Mouse (Mus musculus): Measurements from ENCODE around the gene Mrpl49. TPM values are rescaled to one million over a fixed set of nuclear protein-coding genes. Genes with fewer than 3 reads are reported as not detected.

The Mrpl49 gene
- polyA plus RNA-seq, 1 experiment: 37.3 TPM

DNA sequence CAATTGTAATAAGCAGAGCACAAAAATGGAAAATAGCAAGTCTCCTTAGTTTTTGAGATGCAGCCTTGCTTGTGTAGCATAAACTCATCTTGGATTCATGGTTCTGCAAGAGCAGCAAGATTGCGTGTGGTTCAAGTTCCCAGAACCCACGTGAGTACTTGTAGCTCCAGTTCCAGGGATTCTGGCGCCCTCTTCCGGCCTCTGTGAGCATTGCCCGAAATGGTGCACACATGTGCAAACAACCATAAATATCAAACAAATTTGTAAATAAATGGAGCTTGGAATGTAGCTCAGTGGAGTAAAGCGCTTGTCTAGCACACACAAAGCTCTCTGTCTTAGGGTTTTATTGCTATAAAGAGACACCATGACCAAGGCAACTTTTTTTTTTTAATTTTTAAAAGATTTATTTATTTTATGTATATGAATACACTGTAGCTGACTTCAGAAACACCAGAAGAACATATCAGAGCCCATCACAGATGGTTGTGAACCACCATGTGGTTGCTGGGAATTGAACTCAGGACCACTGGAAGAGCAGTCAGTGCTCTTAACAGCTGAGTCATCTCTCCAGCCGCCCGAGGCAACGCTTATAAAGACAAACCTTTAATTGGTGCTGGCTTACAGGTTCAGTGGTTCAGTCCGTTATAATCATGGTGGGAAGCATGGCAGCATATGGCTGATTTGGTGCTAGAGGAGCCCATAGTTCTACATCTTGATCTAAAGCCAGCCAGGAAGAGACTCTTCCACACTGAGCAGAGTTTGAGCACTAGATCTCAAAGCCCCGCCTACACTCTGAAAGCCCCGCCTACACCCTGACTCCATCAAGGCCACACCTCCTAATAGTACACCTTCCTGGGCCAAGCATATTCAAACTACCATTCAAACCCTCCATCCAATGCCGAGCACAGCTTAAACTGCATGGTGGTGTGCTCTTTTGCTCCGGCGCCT, 39.2 kb downstream of the Mrpl49 start:
- no peaks in the 10 kb centered on the region for H3K27me3 ChIP-seq (replicated peaks; ENCODE audit: control insufficient read depth, insufficient read depth, low read length)
- H3K4me3 ChIP-seq (ENCODE audit: insufficient read depth, low read depth, low read length): no peak overlapping the region
- no peak overlapping the region for H3K27ac ChIP-seq (ENCODE audit: insufficient read depth, low read depth, low read length)
- DNase-seq: peak; percentile 93
- 26% methylated on average over 15 of the region's 15 CpGs for WGBS
- no peaks in the 10 kb centered on the region for H3K36me3 ChIP-seq (ENCODE audit: control insufficient read depth, insufficient read depth, low read length)
- TF ChIP-seq POLR2A (IDR thresholded peaks at IDR 0.05; ENCODE audit: low read depth, low read length) (no peak), CTCF (conservative IDR thresholded peaks at IDR 0.05; ENCODE audit: insufficient read depth, insufficient read length, low read depth, low read length) (peak; percentile 97; the same call in 1 of the 2 replicates)
- H3K4me1 ChIP-seq (ENCODE audit: control insufficient read depth, insufficient read depth, low read length): peaks cover 5% of the 10 kb centered on the region; the same call in 1 of the 2 replicates

DNA sequence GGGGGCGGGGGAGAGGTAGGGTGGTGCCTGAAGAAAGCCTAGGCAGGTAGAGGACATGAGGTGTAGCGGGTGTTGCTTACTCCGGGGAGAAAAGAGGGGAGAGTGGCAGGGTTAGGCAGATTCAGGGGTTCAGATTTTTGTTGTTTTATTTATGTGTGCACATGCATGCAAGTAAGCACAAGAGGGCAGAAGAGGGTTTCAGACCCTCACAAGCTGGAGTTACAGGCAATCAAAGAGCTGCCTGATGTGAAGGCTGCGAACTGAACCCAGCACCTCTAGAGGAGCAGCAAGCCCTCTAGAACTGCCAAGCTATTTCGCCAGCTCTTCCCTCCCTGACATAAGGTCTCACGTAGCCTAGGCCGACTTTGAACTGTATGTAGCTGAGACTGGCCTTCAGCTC, 41.1 kb downstream of the Mrpl49 start:
- Histone ChIP-seq H3K27me3 (replicated peaks; ENCODE audit: control insufficient read depth, insufficient read depth, low read length) (no peaks in the 10 kb centered on the region), H3K4me1 (ENCODE audit: control insufficient read depth, insufficient read depth, low read length) (peaks cover 5% of the 10 kb centered on the region; the same call in 1 of the 2 replicates), H3K27ac (ENCODE audit: insufficient read depth, low read depth, low read length) (no peak overlapping the region), H3K4me3 (ENCODE audit: insufficient read depth, low read depth, low read length) (no peak overlapping the region), H3K36me3 (ENCODE audit: control insufficient read depth, insufficient read depth, low read length) (no peaks in the 10 kb centered on the region)
- 61% methylated on average over 7 of the region's 7 CpGs for WGBS
- no peak for DNase-seq
- peak; percentile 22; the same call in 1 of the 2 replicates for TF ChIP-seq CTCF (conservative IDR thresholded peaks at IDR 0.05; ENCODE audit: insufficient read depth, insufficient read length, low read depth, low read length)
- TF ChIP-seq POLR2A (IDR thresholded peaks at IDR 0.05; ENCODE audit: low read depth, low read length): no peak

DNA sequence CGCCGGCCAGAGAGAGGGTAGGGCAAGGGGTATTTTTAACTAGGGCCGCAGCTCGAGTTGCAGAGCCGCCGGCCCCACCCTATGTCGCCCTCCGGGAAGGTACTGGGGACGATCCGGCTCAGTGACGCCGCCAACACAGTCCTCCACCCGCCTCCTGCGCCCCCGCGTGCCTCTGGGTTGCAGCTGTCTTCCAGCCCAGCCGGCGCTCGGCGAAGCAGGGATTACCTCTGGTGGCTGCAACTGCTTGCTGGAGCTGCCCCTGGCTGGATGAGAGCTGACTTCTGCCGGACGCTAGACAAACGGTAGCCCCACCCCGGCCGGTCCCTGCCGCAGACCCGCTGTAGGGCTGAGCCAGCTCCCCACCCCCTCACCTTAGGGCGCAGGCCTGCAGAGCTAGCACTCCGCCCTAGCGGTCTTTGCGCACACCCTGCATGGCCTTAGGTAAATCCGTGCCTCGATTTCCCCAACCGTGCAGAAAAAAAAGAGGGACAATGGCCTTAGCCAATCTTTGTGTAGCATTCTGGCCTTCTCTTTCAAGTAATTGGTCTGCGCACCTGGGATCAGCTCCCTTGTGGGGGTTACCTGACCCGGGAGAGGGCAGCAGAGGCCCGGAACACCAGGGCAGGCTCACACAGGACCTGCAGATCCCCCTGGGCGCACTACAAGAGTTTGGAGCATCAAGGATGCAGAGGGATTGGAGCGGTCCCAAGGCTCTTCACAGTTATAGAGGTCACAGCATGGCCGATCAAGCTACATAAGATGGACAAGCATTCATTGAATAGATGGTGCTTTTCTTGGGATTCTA, 41.9 kb downstream of the Mrpl49 start, which contains the start of gene Capn1:
TSS of gene Capn1 (minus strand) at position 387 of the 805 bp plus-strand sequence.
- WGBS: 8% methylated on average over 40 of the region's 40 CpGs
- Histone ChIP-seq H3K4me1 (ENCODE audit: control insufficient read depth, insufficient read depth, low read length) (peaks cover 5% of the 10 kb centered on the region; the same call in 1 of the 2 replicates), H3K27me3 (replicated peaks; ENCODE audit: control insufficient read depth, insufficient read depth, low read length) (no peaks in the 10 kb centered on the region), H3K4me3 (ENCODE audit: insufficient read depth, low read depth, low read length) (peak within 1 kb of the TSS; percentile 71), H3K27ac (ENCODE audit: insufficient read depth, low read depth, low read length) (peak within 1 kb of the TSS; percentile 61), H3K36me3 (ENCODE audit: control insufficient read depth, insufficient read depth, low read length) (no peaks in the 10 kb centered on the region)
- DNase-seq: peak; percentile 76
- TF ChIP-seq POLR2A (IDR thresholded peaks at IDR 0.05; ENCODE audit: low read depth, low read length) (no peak), CTCF (conservative IDR thresholded peaks at IDR 0.05; ENCODE audit: insufficient read depth, insufficient read length, low read depth, low read length) (0 out of 2 replicates have a peak, but pooled peaks have one; percentile 7)

DNA sequence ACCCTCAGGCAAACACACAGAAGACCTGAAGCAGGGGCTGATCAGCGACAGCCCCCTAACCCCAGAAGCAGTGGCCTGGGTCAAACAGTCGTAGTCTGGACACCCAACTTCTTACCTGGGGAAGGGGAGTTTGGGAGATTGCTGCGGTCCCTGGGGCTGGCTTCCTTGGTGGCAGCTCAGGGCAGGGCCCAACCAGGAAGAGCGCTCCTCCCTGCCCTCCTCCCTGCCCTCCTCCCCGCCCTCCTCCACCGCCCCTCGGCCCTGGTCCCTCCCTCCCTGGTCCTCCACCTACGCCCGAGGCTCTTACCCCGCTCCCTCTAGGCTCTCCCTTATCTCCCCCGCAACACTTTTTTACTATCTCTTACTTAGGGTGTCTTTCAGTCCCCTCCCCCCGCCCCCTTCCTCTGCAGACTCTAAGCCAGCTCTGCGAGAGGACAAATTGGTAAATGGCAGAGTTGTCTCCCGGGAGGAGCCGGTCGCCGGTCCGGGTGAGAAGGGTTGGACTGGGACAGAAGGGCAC, 42.5 kb downstream of the Mrpl49 start:
- no peaks in the 10 kb centered on the region for H3K27me3 ChIP-seq (replicated peaks; ENCODE audit: control insufficient read depth, insufficient read depth, low read length)
- peak overlapping the region; percentile 61 for H3K27ac ChIP-seq (ENCODE audit: insufficient read depth, low read depth, low read length)
- H3K4me3 ChIP-seq (ENCODE audit: insufficient read depth, low read depth, low read length): peak overlapping the region; percentile 71
- DNase-seq: peak; percentile 48
- H3K36me3 ChIP-seq (ENCODE audit: control insufficient read depth, insufficient read depth, low read length): no peaks in the 10 kb centered on the region
- no peak for TF ChIP-seq CTCF (conservative IDR thresholded peaks at IDR 0.05; ENCODE audit: insufficient read depth, insufficient read length, low read depth, low read length)
- no peak for TF ChIP-seq POLR2A (IDR thresholded peaks at IDR 0.05; ENCODE audit: low read depth, low read length)
- peaks cover 5% of the 10 kb centered on the region; the same call in 1 of the 2 replicates for H3K4me1 ChIP-seq (ENCODE audit: control insufficient read depth, insufficient read depth, low read length)
- 2% methylated on average over 16 of the region's 18 CpGs for WGBS

DNA sequence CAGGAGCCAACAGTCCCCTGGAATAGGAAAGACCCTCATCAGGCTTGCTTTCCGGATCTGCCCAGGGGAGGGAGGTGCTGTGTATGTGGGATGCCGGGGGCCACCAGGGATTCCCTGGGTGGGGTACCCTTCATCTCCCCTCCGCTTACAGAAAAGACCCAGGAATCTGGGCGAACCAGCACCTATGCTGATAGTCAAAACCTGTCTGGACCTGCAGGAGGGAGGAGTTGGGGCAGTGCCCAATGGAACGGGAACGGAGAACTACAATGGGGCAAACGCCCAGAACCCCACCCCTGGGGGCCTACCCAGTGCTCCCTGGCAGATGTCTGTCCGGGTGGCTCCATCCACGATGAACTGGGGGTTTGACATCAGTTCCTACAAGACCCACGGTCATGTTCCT, 43.9 kb downstream of the Mrpl49 start:
- Histone ChIP-seq H3K36me3 (ENCODE audit: control insufficient read depth, insufficient read depth, low read length) (no peaks in the 10 kb centered on the region), H3K27ac (ENCODE audit: insufficient read depth, low read depth, low read length) (peak overlapping the region; percentile 9; the same call in 1 of the 2 replicates), H3K27me3 (replicated peaks; ENCODE audit: control insufficient read depth, insufficient read depth, low read length) (no peaks in the 10 kb centered on the region), H3K4me1 (ENCODE audit: control insufficient read depth, insufficient read depth, low read length) (peaks cover 5% of the 10 kb centered on the region; the same call in 1 of the 2 replicates), H3K4me3 (ENCODE audit: insufficient read depth, low read depth, low read length) (no peak overlapping the region)
- DNase-seq: no peak
- no peak for TF ChIP-seq CTCF (conservative IDR thresholded peaks at IDR 0.05; ENCODE audit: insufficient read depth, insufficient read length, low read depth, low read length)
- no peak for TF ChIP-seq POLR2A (IDR thresholded peaks at IDR 0.05; ENCODE audit: low read depth, low read length)
- 81% methylated on average over 10 of the region's 10 CpGs for WGBS

DNA sequence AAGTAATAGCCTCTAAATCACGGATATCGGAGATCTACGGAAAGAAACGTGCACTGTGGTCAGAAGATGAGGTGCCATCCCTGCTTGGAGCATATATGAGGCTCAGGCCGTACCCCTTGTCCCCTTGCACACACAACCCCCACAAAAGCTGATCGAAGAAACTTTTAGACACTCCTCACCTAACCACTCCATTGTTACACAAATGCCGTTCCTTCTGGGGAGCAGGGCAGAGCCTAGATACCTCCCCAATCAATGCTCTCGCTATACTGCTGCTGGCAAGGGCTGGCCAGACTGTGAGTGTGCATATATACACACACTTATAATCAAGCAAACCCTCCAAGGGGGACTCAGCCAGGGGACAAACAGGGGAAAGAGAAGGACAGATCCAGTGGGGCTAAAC, 48.4 kb downstream of the Mrpl49 start:
- H3K27me3 ChIP-seq (replicated peaks; ENCODE audit: control insufficient read depth, insufficient read depth, low read length): no peaks in the 10 kb centered on the region
- no peak overlapping the region for H3K27ac ChIP-seq (ENCODE audit: insufficient read depth, low read depth, low read length)
- TF ChIP-seq CTCF (conservative IDR thresholded peaks at IDR 0.05; ENCODE audit: insufficient read depth, insufficient read length, low read depth, low read length) (no peak), POLR2A (IDR thresholded peaks at IDR 0.05; ENCODE audit: low read depth, low read length) (no peak)
- no peaks in the 10 kb centered on the region for H3K36me3 ChIP-seq (ENCODE audit: control insufficient read depth, insufficient read depth, low read length)
- H3K4me3 ChIP-seq (ENCODE audit: insufficient read depth, low read depth, low read length): no peak overlapping the region
- DNase-seq: no peak
- WGBS: 90% methylated on average over 8 of the region's 8 CpGs
- H3K4me1 ChIP-seq (ENCODE audit: control insufficient read depth, insufficient read depth, low read length): no peaks in the 10 kb centered on the region; the same call in 1 of the 2 replicates

Measured in kidney, adult 2 months (tissue).